Mouse (Mus musculus): Measurements from ENCODE around the gene Rasa4. TPM values are rescaled to one million over a fixed set of nuclear protein-coding genes. Genes with fewer than 3 reads are reported as not detected.

The Rasa4 gene
- polyA plus RNA-seq, 2 experiments, result 14.1 to 29.4 TPM

- Histone ChIP-seq H3K27me3 (ENCODE audit: control insufficient read depth, insufficient read depth, low read length) (no peaks in the 10 kb centered on the region), H3K4me3 (replicated peaks; ENCODE audit: low read length) (peak overlapping the region; percentile 64), H3K36me3 (ENCODE audit: control insufficient read depth, insufficient read depth, low read length) (peaks cover 42% of the 10 kb centered on the region), H3K9ac (ENCODE audit: low read depth, low read length, severe bottlenecking) (peak overlapping the region; percentile 71), H3K4me2 (replicated peaks; ENCODE audit: low read depth, low read length, severe bottlenecking) (peak overlapping the region; percentile 77), H3K27ac (replicated peaks; ENCODE audit: low read depth, low read length) (0 out of 2 replicates have a peak overlapping the region, but pooled peaks have one; percentile 2), H3K4me1 (ENCODE audit: control insufficient read depth, insufficient read depth, low read length) (peaks cover 13% of the 10 kb centered on the region), H3K9me3 (ENCODE audit: control insufficient read depth, low read length) (no peaks in the 10 kb centered on the region)
- no peak for TF ChIP-seq POLR2A (IDR thresholded peaks at IDR 0.05; ENCODE audit: borderline replicate concordance, extremely low read depth, insufficient read depth, insufficient read length)
- WGBS, result 4% methylated on average over 20 of the region's 20 CpGs
- ATAC-seq (ENCODE audit: low FRiP score, low read depth) (peak; percentile 9), DNase-seq (ENCODE audit: low spot score) (no peak)
Measured at GRCm38 (mm10) chr5:136136292-136136990, 52.7 kb downstream of the Rasa4 start.

DNA sequence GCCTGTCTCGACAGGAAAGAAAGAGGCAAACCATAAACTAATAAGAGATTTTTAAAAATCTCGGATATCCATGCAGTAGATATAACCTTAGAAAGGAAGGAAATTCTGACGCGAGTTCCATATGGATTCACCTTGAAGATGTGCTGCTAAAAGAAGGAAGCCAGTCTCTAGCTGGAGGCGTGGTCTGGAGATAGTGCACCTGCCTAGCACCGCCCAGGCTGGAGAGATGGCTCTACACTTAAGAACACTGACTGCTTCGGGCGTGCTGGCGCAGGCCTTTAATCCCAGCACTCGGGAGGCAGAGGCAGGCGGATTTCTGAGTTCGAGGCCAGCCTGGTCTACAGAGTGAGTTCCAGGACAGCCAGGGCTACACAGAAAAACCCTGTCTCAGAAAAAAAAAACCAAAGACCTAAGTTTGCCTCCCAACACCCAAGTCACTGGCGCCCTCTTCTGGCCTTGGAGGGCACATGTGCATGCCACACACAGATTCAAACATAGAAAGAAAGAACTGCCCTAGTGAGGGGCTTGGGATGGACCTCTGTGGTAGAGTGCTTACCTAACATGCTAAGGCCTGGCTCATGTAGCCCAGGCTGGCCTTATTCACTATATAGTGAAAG, 54.0 kb downstream of the Rasa4 start:
- Histone ChIP-seq H3K9me3 (ENCODE audit: control insufficient read depth, low read length) (no peaks in the 10 kb centered on the region), H3K9ac (ENCODE audit: low read depth, low read length, severe bottlenecking) (no peak overlapping the region), H3K27ac (replicated peaks; ENCODE audit: low read depth, low read length) (no peak overlapping the region), H3K27me3 (ENCODE audit: control insufficient read depth, insufficient read depth, low read length) (no peaks in the 10 kb centered on the region), H3K36me3 (ENCODE audit: control insufficient read depth, insufficient read depth, low read length) (peaks cover 40% of the 10 kb centered on the region), H3K4me1 (ENCODE audit: control insufficient read depth, insufficient read depth, low read length) (peaks cover 13% of the 10 kb centered on the region), H3K4me2 (replicated peaks; ENCODE audit: low read depth, low read length, severe bottlenecking) (no peak overlapping the region), H3K4me3 (replicated peaks; ENCODE audit: low read length) (no peak overlapping the region)
- ATAC-seq (ENCODE audit: low FRiP score, low read depth), result no peak
- WGBS, result 74% methylated on average over 13 of the region's 13 CpGs
- TF ChIP-seq POLR2A (IDR thresholded peaks at IDR 0.05; ENCODE audit: borderline replicate concordance, extremely low read depth, insufficient read depth, insufficient read length), result no peak
- no peak for DNase-seq (ENCODE audit: low spot score)

- no peaks in the 10 kb centered on the region for H3K27me3 ChIP-seq (ENCODE audit: control insufficient read depth, insufficient read depth, low read length)
- DNase-seq (ENCODE audit: low spot score) (no peak), ATAC-seq (ENCODE audit: low FRiP score, low read depth) (no peak)
- no peaks in the 10 kb centered on the region for H3K9me3 ChIP-seq (ENCODE audit: control insufficient read depth, low read length)
- H3K4me3 ChIP-seq (replicated peaks; ENCODE audit: low read length), result no peak overlapping the region
- no peak overlapping the region for H3K27ac ChIP-seq (replicated peaks; ENCODE audit: low read depth, low read length)
- H3K36me3 ChIP-seq (ENCODE audit: control insufficient read depth, insufficient read depth, low read length), result peaks cover 38% of the 10 kb centered on the region
- no peak for TF ChIP-seq POLR2A (IDR thresholded peaks at IDR 0.05; ENCODE audit: borderline replicate concordance, extremely low read depth, insufficient read depth, insufficient read length)
- no peak overlapping the region for H3K9ac ChIP-seq (ENCODE audit: low read depth, low read length, severe bottlenecking)
- 94% methylated on average over 11 of the region's 13 CpGs for WGBS
- no peak overlapping the region for H3K4me2 ChIP-seq (replicated peaks; ENCODE audit: low read depth, low read length, severe bottlenecking)
- H3K4me1 ChIP-seq (ENCODE audit: control insufficient read depth, insufficient read depth, low read length), result peaks cover 13% of the 10 kb centered on the region
Measured at GRCm38 (mm10) chr5:136139393-136139792, 55.7 kb downstream of the Rasa4 start.

- no peak for TF ChIP-seq POLR2A (IDR thresholded peaks at IDR 0.05; ENCODE audit: borderline replicate concordance, extremely low read depth, insufficient read depth, insufficient read length)
- Histone ChIP-seq H3K4me1 (ENCODE audit: control insufficient read depth, insufficient read depth, low read length) (peaks cover 9% of the 10 kb centered on the region), H3K36me3 (ENCODE audit: control insufficient read depth, insufficient read depth, low read length) (peaks cover 38% of the 10 kb centered on the region), H3K4me3 (replicated peaks; ENCODE audit: low read length) (no peak overlapping the region), H3K27me3 (ENCODE audit: control insufficient read depth, insufficient read depth, low read length) (no peaks in the 10 kb centered on the region), H3K9ac (ENCODE audit: low read depth, low read length, severe bottlenecking) (no peak overlapping the region), H3K27ac (replicated peaks; ENCODE audit: low read depth, low read length) (no peak overlapping the region), H3K4me2 (replicated peaks; ENCODE audit: low read depth, low read length, severe bottlenecking) (no peak overlapping the region), H3K9me3 (ENCODE audit: control insufficient read depth, low read length) (no peaks in the 10 kb centered on the region)
- DNase-seq (ENCODE audit: low spot score) (no peak), ATAC-seq (ENCODE audit: low FRiP score, low read depth) (no peak)
- 93% methylated on average over 10 of the region's 10 CpGs for WGBS
Measured at GRCm38 (mm10) chr5:136140057-136140482, 56.4 kb downstream of the Rasa4 start.

DNA sequence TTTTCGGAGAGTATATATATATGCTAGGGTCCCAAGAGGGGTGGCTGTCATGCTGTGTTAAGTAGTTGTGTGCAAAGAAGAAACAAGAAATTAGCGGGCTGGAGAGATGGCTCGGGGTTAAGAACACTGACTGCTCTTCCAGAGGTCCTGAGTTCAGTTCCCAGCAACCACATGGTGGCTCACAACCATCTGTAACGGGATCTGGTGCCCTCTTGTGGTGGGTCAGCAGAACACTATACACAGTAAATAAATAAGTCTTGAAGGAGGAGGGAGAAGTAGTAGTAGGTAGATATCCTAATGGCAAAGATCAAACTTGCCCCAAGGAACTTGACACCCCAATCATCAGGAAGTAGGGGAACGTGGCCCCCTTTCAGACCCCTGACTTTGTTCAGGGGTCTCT, 59.0 kb downstream of the Rasa4 start:
- Histone ChIP-seq H3K9ac (ENCODE audit: low read depth, low read length, severe bottlenecking) (no peak overlapping the region), H3K36me3 (ENCODE audit: control insufficient read depth, insufficient read depth, low read length) (peaks cover 38% of the 10 kb centered on the region), H3K4me3 (replicated peaks; ENCODE audit: low read length) (no peak overlapping the region), H3K27ac (replicated peaks; ENCODE audit: low read depth, low read length) (no peak overlapping the region), H3K9me3 (ENCODE audit: control insufficient read depth, low read length) (no peaks in the 10 kb centered on the region), H3K4me2 (replicated peaks; ENCODE audit: low read depth, low read length, severe bottlenecking) (no peak overlapping the region), H3K4me1 (ENCODE audit: control insufficient read depth, insufficient read depth, low read length) (no peaks in the 10 kb centered on the region), H3K27me3 (ENCODE audit: control insufficient read depth, insufficient read depth, low read length) (no peaks in the 10 kb centered on the region)
- 87% methylated on average over 5 of the region's 5 CpGs for WGBS
- TF ChIP-seq POLR2A (IDR thresholded peaks at IDR 0.05; ENCODE audit: borderline replicate concordance, extremely low read depth, insufficient read depth, insufficient read length), result no peak
- DNase-seq (ENCODE audit: low spot score) (no peak), ATAC-seq (ENCODE audit: low FRiP score, low read depth) (no peak)

All from limb, embryonic 14.5 days (tissue).